Mouse (Mus musculus): Measurements from ENCODE around the gene Psmc3ip. TPM values are rescaled to one million over a fixed set of nuclear protein-coding genes. Genes with fewer than 3 reads are reported as not detected.

The Psmc3ip gene
- polyA plus RNA-seq, 1 experiment from 2014 or later = 44.1 TPM

GRCm38 (mm10) chr11:101061049-101061448 is 34.2 kb downstream of the Psmc3ip start:
- DNase-seq (no peak), ATAC-seq (ENCODE audit: insufficient read depth) (no peak)
- Histone ChIP-seq H3K4me3 (ENCODE audit: low read depth, low read length) (no peak overlapping the region), H3K9ac (no peak overlapping the region), H3K4me2 (no peak overlapping the region), H3K27me3 (ENCODE audit: insufficient read depth, low read length) (no peaks in the 10 kb centered on the region), H3K27ac (ENCODE audit: low read depth) (no peak overlapping the region), H3K36me3 (ENCODE audit: insufficient read depth) (peaks cover 29% of the 10 kb centered on the region), H3K9me3 (ENCODE audit: low read depth, low read length) (no peaks in the 10 kb centered on the region), H3K4me1 (ENCODE audit: insufficient read depth) (peaks cover 53% of the 10 kb centered on the region)
- TF ChIP-seq CTCF (IDR thresholded peaks at IDR 0.05; ENCODE audit: low read depth) = no peak
- WGBS = 83% methylated on average over 5 of the region's 5 CpGs

GRCm38 (mm10) chr11:101060126-101060525 is 35.1 kb downstream of the Psmc3ip start:
- Histone ChIP-seq H3K27ac (ENCODE audit: low read depth) (peak overlapping the region; percentile 91), H3K4me2 (no peak overlapping the region), H3K4me3 (ENCODE audit: low read depth, low read length) (no peak overlapping the region), H3K9me3 (ENCODE audit: low read depth, low read length) (no peaks in the 10 kb centered on the region), H3K4me1 (ENCODE audit: insufficient read depth) (peaks cover 57% of the 10 kb centered on the region), H3K9ac (0 out of 2 replicates have a peak overlapping the region, but pooled peaks have one; percentile 18), H3K36me3 (ENCODE audit: insufficient read depth) (peaks cover 38% of the 10 kb centered on the region), H3K27me3 (ENCODE audit: insufficient read depth, low read length) (no peaks in the 10 kb centered on the region)
- DNase-seq = peak; percentile 84
- 31% methylated on average over 8 of the region's 8 CpGs for WGBS
- ATAC-seq (ENCODE audit: insufficient read depth) = no peak; the same call in 1 of the 2 replicates
- TF ChIP-seq CTCF (IDR thresholded peaks at IDR 0.05; ENCODE audit: low read depth) = no peak

GRCm38 (mm10) chr11:101059473-101059872 is 35.8 kb downstream of the Psmc3ip start:
- H3K4me1 ChIP-seq (ENCODE audit: insufficient read depth) = peaks cover 55% of the 10 kb centered on the region

GRCm38 (mm10) chr11:101058726-101059125 is 36.5 kb downstream of the Psmc3ip start:
- H3K9me3 ChIP-seq (ENCODE audit: low read depth, low read length) = no peaks in the 10 kb centered on the region
- H3K27ac ChIP-seq (ENCODE audit: low read depth) = peak overlapping the region; percentile 75; the same call in 1 of the 2 replicates
- ATAC-seq (ENCODE audit: insufficient read depth) (no peak), DNase-seq (no peak)
- WGBS = 48% methylated on average over 5 of the region's 5 CpGs
- H3K27me3 ChIP-seq (ENCODE audit: insufficient read depth, low read length) = no peaks in the 10 kb centered on the region
- H3K4me1 ChIP-seq (ENCODE audit: insufficient read depth) = peaks cover 49% of the 10 kb centered on the region
- H3K9ac ChIP-seq = no peak overlapping the region
- no peak overlapping the region for H3K4me3 ChIP-seq (ENCODE audit: low read depth, low read length)
- H3K4me2 ChIP-seq = no peak overlapping the region
- no peak for TF ChIP-seq CTCF (IDR thresholded peaks at IDR 0.05; ENCODE audit: low read depth)
- peaks cover 38% of the 10 kb centered on the region for H3K36me3 ChIP-seq (ENCODE audit: insufficient read depth)

More at GRCm38 (mm10) chr11:101059473-101059872, 35.8 kb downstream of the Psmc3ip start:
- DNase-seq (no peak), ATAC-seq (ENCODE audit: insufficient read depth) (no peak)
- no peak overlapping the region for H3K9ac ChIP-seq
- peak overlapping the region; percentile 91 for H3K27ac ChIP-seq (ENCODE audit: low read depth)
- no peaks in the 10 kb centered on the region for H3K9me3 ChIP-seq (ENCODE audit: low read depth, low read length)
- H3K36me3 ChIP-seq (ENCODE audit: insufficient read depth) = peaks cover 42% of the 10 kb centered on the region
- H3K4me3 ChIP-seq (ENCODE audit: low read depth, low read length) = no peak overlapping the region
- no peaks in the 10 kb centered on the region for H3K27me3 ChIP-seq (ENCODE audit: insufficient read depth, low read length)
- no peak for TF ChIP-seq CTCF (IDR thresholded peaks at IDR 0.05; ENCODE audit: low read depth)
- no peak overlapping the region for H3K4me2 ChIP-seq
- 82% methylated on average over 10 of the region's 10 CpGs for WGBS

- no peaks in the 10 kb centered on the region for H3K27me3 ChIP-seq (ENCODE audit: insufficient read depth, low read length)
- peak; percentile 83 for TF ChIP-seq CTCF (IDR thresholded peaks at IDR 0.05; ENCODE audit: low read depth)
- no peak overlapping the region for H3K4me3 ChIP-seq (ENCODE audit: low read depth, low read length)
- no peak for ATAC-seq (ENCODE audit: insufficient read depth)
- H3K9ac ChIP-seq = no peak overlapping the region
- H3K27ac ChIP-seq (ENCODE audit: low read depth) = peak overlapping the region; percentile 92
- H3K36me3 ChIP-seq (ENCODE audit: insufficient read depth) = peaks cover 45% of the 10 kb centered on the region
- H3K4me2 ChIP-seq = no peak overlapping the region
- DNase-seq = peak; percentile 96
- 23% methylated on average over 5 of the region's 5 CpGs for WGBS
- peaks cover 41% of the 10 kb centered on the region for H3K4me1 ChIP-seq (ENCODE audit: insufficient read depth)
- H3K9me3 ChIP-seq (ENCODE audit: low read depth, low read length) = no peaks in the 10 kb centered on the region
Observed at GRCm38 (mm10) chr11:101057860-101058259, 37.4 kb downstream of the Psmc3ip start.

- Histone ChIP-seq H3K4me2 (peak overlapping the region; percentile 20; the same call in 1 of the 2 replicates), H3K9ac (peak overlapping the region; percentile 21; the same call in 1 of the 2 replicates), H3K4me3 (ENCODE audit: low read depth, low read length) (no peak overlapping the region), H3K4me1 (ENCODE audit: insufficient read depth) (peaks cover 40% of the 10 kb centered on the region), H3K27ac (ENCODE audit: low read depth) (peak overlapping the region; percentile 92), H3K36me3 (ENCODE audit: insufficient read depth) (peaks cover 45% of the 10 kb centered on the region), H3K9me3 (ENCODE audit: low read depth, low read length) (no peaks in the 10 kb centered on the region), H3K27me3 (ENCODE audit: insufficient read depth, low read length) (no peaks in the 10 kb centered on the region)
- peak; percentile 92 for ATAC-seq (ENCODE audit: insufficient read depth)
- no peak for TF ChIP-seq CTCF (IDR thresholded peaks at IDR 0.05; ENCODE audit: low read depth)
- 16% methylated on average over 8 of the region's 8 CpGs for WGBS
- peak; percentile 84 for DNase-seq
Observed at GRCm38 (mm10) chr11:101056885-101057284, 38.4 kb downstream of the Psmc3ip start.

- WGBS = 72% methylated on average over 14 of the region's 14 CpGs
- Histone ChIP-seq H3K4me1 (ENCODE audit: insufficient read depth) (peaks cover 34% of the 10 kb centered on the region), H3K27ac (ENCODE audit: low read depth) (no peak overlapping the region), H3K4me3 (ENCODE audit: low read depth, low read length) (no peak overlapping the region), H3K27me3 (ENCODE audit: insufficient read depth, low read length) (no peaks in the 10 kb centered on the region), H3K9ac (0 out of 2 replicates have a peak overlapping the region, but pooled peaks have one; percentile 9), H3K36me3 (ENCODE audit: insufficient read depth) (peaks cover 49% of the 10 kb centered on the region), H3K4me2 (no peak overlapping the region), H3K9me3 (ENCODE audit: low read depth, low read length) (no peaks in the 10 kb centered on the region)
- DNase-seq (no peak), ATAC-seq (ENCODE audit: insufficient read depth) (no peak)
- TF ChIP-seq CTCF (IDR thresholded peaks at IDR 0.05; ENCODE audit: low read depth) = no peak
Observed at GRCm38 (mm10) chr11:101055418-101055817, 39.8 kb downstream of the Psmc3ip start.

All from lung, embryonic 14.5 days (tissue).